8 mouse cellular contexts compared by ENCODE assay signal in genomic region chr14:55788256-55789050, GRCm38 (mm10). TPM values are rescaled to one million over a fixed set of nuclear protein-coding genes. Genes with fewer than 3 reads are reported as not detected.
DNase-seq lines count a peak whose midpoint lies in the region; ATAC-seq and TF ChIP-seq lines count a peak whose summit lies in the region.

Ripk3 (minus strand) TSS chr14:55788865.

- peak within 1 kb of the TSS; percentile 69 for H3K4me3 ChIP-seq in gastrocnemius, adult 2 months
- peak within 1 kb of the TSS; percentile 50 for H3K4me3 ChIP-seq in heart, embryonic 15.5 days
- H3K4me3 ChIP-seq in stomach, embryonic 15.5 days (replicated peaks): peak within 1 kb of the TSS; percentile 50

- H3K9ac ChIP-seq in heart, embryonic 15.5 days: peak within 1 kb of the TSS; percentile 46
- H3K9ac ChIP-seq in stomach, embryonic 15.5 days: peak within 1 kb of the TSS; percentile 45

- 3% methylated on average over 40 of the region's 40 CpGs for WGBS in heart, embryonic 15.5 days
- 3% methylated on average over 40 of the region's 40 CpGs for WGBS in stomach, embryonic 15.5 days

- peak within 1 kb of the TSS; percentile 80 for H3K4me2 ChIP-seq in heart, embryonic 15.5 days
- peak within 1 kb of the TSS; percentile 94 for H3K4me2 ChIP-seq in stomach, embryonic 15.5 days

- TF ChIP-seq CTCF in gastrocnemius, adult 2 months (IDR thresholded peaks at IDR 0.05): no peak

- peaks cover 25% of the 10 kb centered on the region for H3K4me1 ChIP-seq in heart, embryonic 15.5 days (replicated peaks)
- peaks cover 22% of the 10 kb centered on the region for H3K4me1 ChIP-seq in stomach, embryonic 15.5 days

- DNase-seq in gastrocnemius, adult 2 months: peak; percentile 50
- DNase-seq in gastrocnemius, postnatal 36 days: no peak
- DNase-seq in embryo, embryonic 9.5 days (ENCODE audit: extremely low spot score): peak; percentile 36
- peak; percentile 49 to 61 for DNase-seq in kidney, postnatal 25 days
- DNase-seq in layer of hippocampus, adult 11-12 months (ENCODE audit: low spot score): no peak

- no peak within 1 kb of the TSS; the same call in 1 of the 2 replicates for H3K27ac ChIP-seq in gastrocnemius, adult 2 months
- H3K27ac ChIP-seq in heart, embryonic 15.5 days: no peak within 1 kb of the TSS
- H3K27ac ChIP-seq in stomach, embryonic 15.5 days: no peak within 1 kb of the TSS

- intact Hi-C loops in gastrocnemius, adult 2 months (cut with DNase I): no loop called here
- intact Hi-C loops in gastrocnemius, postnatal 36 days (cut with DNase I): no loop called here

- ATAC-seq in heart, embryonic 15.5 days (replicated peaks; ENCODE audit: insufficient number of reproducible peaks, insufficient read depth, low FRiP score, low read depth): peak; percentile 11; the same call in 1 of the 2 replicates
- peak; percentile 88 for ATAC-seq in megakaryocyte, adult 5-6 weeks (ENCODE audit: poor library complexity, severe bottlenecking)
- ATAC-seq in stomach, embryonic 15.5 days (ENCODE audit: insufficient read depth, low FRiP score, low read depth): no peak; the same call in 1 of the 2 replicates

- H3K36me3 ChIP-seq in heart, embryonic 15.5 days: no peaks in the 10 kb centered on the region
- H3K36me3 ChIP-seq in stomach, embryonic 15.5 days: no peaks in the 10 kb centered on the region

- no peaks in the 10 kb centered on the region for H3K9me3 ChIP-seq in heart, embryonic 15.5 days (replicated peaks)
- H3K9me3 ChIP-seq in stomach, embryonic 15.5 days: no peaks in the 10 kb centered on the region

- H3K27me3 ChIP-seq in heart, embryonic 15.5 days: peaks cover 59% of the 10 kb centered on the region
- peaks cover 15% of the 10 kb centered on the region; the same call in 1 of the 2 replicates for H3K27me3 ChIP-seq in stomach, embryonic 15.5 days (replicated peaks)

RNA-seq across cellular contexts. Expression of gene Ripk3, which starts in this region (rescaled TPM):
- total RNA-seq in gastrocnemius, adult 2 months (2021): 1 to 10 TPM in 1 of 2 experiments, under 1 TPM in 1; 0.64 to 1.1 TPM
- total RNA-seq in gastrocnemius, postnatal 36 days (2021): under 1 TPM; 0.59 to 0.67 TPM
- polyA plus RNA-seq in heart, embryonic 15.5 days (2015; fragmentation: Nextera tagmentation; extraction: Ambion mirVana): 12.6 and 20.7 TPM in 2 replicates
- total RNA-seq in megakaryocyte, adult 5-6 weeks (2015): 79.0 and 82.5 TPM in 2 replicates
- total RNA-seq in megakaryocyte, adult 5-6 weeks (2017): 24.2 and 30.0 TPM in 2 replicates
- polyA plus RNA-seq in stomach, embryonic 15.5 days (2015; fragmentation: Nextera tagmentation; extraction: Ambion mirVana): 32.0 and 36.9 TPM in 2 replicates

Comparison
In these comparisons a context has a peak if more than half of its experiments do, and no peak if none do; other contexts are left out.
1. RNA of gene Ripk3 (total RNA-seq): 24.2 to 82.5 TPM in megakaryocyte, adult 5-6 weeks; 0.64 to 1.1 TPM in gastrocnemius, adult 2 months and 0.59 to 0.67 TPM in gastrocnemius, postnatal 36 days; every median in the first group is over 10 times any median in the second.
2. DNase-seq: peak in gastrocnemius, adult 2 months (single experiment), embryo, embryonic 9.5 days (single experiment) and kidney, postnatal 25 days (2 of 2); none in gastrocnemius, postnatal 36 days (0 of 2) and layer of hippocampus, adult 11-12 months (single experiment).
3. Peak in every context shown above with its lines, with median percentiles within 50 percentile points of each other: H3K4me3 ChIP-seq.